Mouse (Mus musculus): Measurements from ENCODE around the gene Sh3bp2. TPM values are rescaled to one million over a fixed set of nuclear protein-coding genes. Genes with fewer than 3 reads are reported as not detected.

Gene Sh3bp2
- polyA plus RNA-seq, 1 experiment from 2014 or later: 16.7 TPM

DNA sequence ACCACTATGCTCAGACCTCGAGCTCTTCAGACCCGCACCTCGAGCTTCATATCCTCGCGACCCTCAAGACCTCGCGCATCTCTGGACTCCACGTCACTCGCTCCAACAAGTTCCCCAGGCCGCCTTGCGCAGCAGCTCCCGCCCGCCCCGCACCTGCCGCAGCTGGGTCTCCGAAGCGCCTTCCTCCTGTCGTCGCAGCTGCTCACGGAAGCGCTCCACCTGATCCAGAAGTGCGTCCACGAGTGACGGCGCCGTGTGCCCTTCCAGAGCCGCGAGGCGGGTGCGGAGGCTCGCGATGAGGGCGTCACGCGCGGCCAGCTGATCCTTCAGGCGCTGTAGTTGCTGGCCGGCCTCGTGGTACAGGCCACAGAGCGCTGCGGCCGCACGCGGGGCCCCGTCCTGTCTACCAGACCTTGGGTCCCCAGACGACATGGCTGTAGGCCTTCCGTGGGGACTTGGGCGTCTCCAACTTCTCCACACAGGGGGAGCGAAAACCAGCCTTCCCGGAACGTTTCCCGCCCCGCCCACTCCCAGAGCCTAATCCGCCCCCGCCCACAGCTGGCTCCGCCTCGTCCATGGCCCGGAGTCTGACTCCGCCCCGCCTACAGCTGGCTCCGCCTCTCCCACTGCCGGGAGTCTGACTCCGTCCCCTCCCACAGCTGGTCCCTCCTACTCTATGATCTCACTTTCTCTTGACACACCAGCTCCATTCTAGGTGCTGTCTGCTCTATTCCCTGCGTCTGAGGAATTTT, 12.0 kb upstream of the Sh3bp2 start, which contains the start of gene Tnip2:
Gene Tnip2, minus strand, starts transcription at position 526 of the 752 bp plus-strand sequence.
- peaks cover 4% of the 10 kb centered on the region; the same call in 1 of the 2 replicates for H3K9me3 ChIP-seq
- H3K27ac ChIP-seq (replicated peaks): no peak within 1 kb of the TSS
- under 1% methylated on average over 63 of the region's 64 CpGs for WGBS

DNA sequence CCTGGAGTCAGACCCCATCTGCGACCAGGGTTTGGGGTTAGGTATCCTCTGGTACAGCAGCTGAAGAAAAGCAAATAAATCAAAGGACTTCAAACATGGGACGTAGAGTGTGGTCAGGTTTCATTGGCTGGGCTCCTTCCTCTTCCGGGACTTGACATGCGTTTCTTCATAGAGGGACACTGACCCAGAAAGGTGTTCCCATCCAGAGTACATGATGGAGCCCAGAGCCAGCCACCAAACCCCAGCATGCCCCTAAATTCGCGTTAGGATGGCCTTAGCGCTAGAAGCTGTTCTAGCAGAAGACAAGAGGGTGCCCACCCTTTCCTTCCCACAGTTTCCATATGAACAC, 11.4 kb upstream of the Sh3bp2 start:
- Histone ChIP-seq H3K4me2 (peak overlapping the region; percentile 90), H3K36me3 (no peaks in the 10 kb centered on the region), H3K4me3 (peak overlapping the region; percentile 59), H3K9me3 (peaks cover under 1% of the 10 kb centered on the region; the same call in 1 of the 2 replicates), H3K4me1 (replicated peaks) (peaks cover 8% of the 10 kb centered on the region), H3K27ac (replicated peaks) (no peak overlapping the region), H3K27me3 (peaks cover 15% of the 10 kb centered on the region), H3K9ac (peak overlapping the region; percentile 41)
- peak; percentile 22; the same call in 1 of the 2 replicates for ATAC-seq (ENCODE audit: low read depth)
- WGBS: 24% methylated on average over 7 of the region's 7 CpGs

More for the DNA sequence above, 12.0 kb upstream of the Sh3bp2 start, which contains the start of gene Tnip2:
- Histone ChIP-seq H3K9ac (peak within 1 kb of the TSS; percentile 74), H3K4me1 (replicated peaks) (peaks cover 8% of the 10 kb centered on the region), H3K4me3 (peak within 1 kb of the TSS; percentile 59), H3K36me3 (no peaks in the 10 kb centered on the region), H3K27me3 (peaks cover 15% of the 10 kb centered on the region), H3K4me2 (peak within 1 kb of the TSS; percentile 90)
- peak; percentile 96 for ATAC-seq (ENCODE audit: low read depth)

DNA sequence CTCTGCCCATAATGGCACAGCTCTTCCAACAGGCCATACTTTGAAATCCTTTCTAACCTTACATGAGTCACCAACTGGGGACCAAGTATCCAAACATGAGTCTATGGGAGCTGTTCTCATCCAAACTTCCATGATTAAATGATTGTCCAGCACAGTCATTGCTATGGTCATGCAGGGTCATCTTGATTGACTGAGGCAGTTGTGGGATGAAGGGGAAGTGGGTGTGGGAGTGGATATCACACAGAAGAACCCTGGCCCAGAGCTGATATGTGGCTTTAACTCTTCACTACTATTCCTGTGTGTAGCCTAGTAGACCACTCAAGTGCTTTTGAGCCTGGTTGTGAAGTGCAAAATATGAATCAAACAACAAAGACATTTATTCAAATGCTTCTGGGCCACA, 10.5 kb upstream of the Sh3bp2 start:
- Histone ChIP-seq H3K4me3 (no peak overlapping the region), H3K4me1 (replicated peaks) (peaks cover 8% of the 10 kb centered on the region), H3K27ac (replicated peaks) (no peak overlapping the region), H3K9me3 (no peaks in the 10 kb centered on the region), H3K4me2 (no peak overlapping the region), H3K27me3 (peaks cover 15% of the 10 kb centered on the region), H3K9ac (no peak overlapping the region), H3K36me3 (no peaks in the 10 kb centered on the region)
- no peak for ATAC-seq (ENCODE audit: low read depth)

DNA sequence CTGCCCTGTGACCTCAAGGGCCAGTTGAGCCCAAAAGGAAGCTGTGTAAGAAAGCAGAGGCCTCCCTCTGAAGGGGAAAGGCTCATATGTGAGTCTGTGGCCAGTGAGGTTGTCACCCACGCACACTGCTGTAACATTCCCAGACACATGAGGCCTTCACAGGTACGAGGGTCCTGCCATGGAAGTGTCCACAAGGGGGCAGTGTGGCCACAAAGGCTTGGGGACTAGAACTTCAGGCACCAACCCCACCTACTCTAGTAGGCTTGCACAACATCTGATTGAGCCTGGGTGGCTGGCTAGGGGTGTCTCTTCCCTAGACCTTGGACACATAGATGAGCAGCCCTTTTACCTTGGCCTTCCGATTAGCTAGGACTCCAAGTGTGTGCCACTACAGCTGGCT, 7.7 kb upstream of the Sh3bp2 start:
- peaks cover 6% of the 10 kb centered on the region for H3K27me3 ChIP-seq
- no peaks in the 10 kb centered on the region for H3K9me3 ChIP-seq
- no peak overlapping the region for H3K27ac ChIP-seq (replicated peaks)
- no peak overlapping the region for H3K9ac ChIP-seq
- H3K4me2 ChIP-seq: no peak overlapping the region
- no peak for ATAC-seq (ENCODE audit: low read depth)
- no peaks in the 10 kb centered on the region for H3K36me3 ChIP-seq
- 24% methylated on average over 3 of the region's 3 CpGs for WGBS
- H3K4me3 ChIP-seq: no peak overlapping the region
- peaks cover 7% of the 10 kb centered on the region for H3K4me1 ChIP-seq (replicated peaks)

DNA sequence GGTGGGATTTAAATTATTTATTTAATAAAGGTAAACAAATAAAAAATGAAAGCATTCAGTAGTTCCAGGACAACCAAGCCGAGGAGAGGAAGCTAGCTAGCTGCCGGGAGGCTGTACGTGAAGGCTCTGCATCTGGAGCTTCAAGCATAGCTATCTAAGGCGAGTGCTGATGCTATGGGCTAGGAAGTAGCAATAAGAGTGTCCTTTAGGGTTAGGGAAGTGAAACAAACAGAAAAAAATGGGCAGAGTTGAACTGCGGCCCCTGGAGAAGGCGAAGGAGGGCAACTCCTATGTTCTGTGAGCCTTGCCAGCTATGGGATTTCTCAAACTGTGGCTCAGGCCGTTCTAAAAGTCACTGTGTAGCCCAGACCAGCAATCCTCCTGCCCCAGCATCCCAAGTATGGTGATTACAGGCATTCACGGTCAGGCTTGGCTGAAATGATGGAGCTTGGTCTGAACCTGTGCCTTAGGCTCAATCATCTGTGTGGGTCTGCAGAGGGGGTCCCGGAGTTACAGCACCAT, 6.2 kb upstream of the Sh3bp2 start:
- Histone ChIP-seq H3K27ac (replicated peaks) (no peak overlapping the region), H3K4me3 (no peak overlapping the region), H3K27me3 (peaks cover 3% of the 10 kb centered on the region; the same call in 1 of the 2 replicates), H3K9me3 (no peaks in the 10 kb centered on the region), H3K9ac (no peak overlapping the region), H3K4me1 (replicated peaks) (no peaks in the 10 kb centered on the region), H3K4me2 (no peak overlapping the region), H3K36me3 (no peaks in the 10 kb centered on the region)
- ATAC-seq (ENCODE audit: low read depth): no peak
- 86% methylated on average over 9 of the region's 9 CpGs for WGBS

DNA sequence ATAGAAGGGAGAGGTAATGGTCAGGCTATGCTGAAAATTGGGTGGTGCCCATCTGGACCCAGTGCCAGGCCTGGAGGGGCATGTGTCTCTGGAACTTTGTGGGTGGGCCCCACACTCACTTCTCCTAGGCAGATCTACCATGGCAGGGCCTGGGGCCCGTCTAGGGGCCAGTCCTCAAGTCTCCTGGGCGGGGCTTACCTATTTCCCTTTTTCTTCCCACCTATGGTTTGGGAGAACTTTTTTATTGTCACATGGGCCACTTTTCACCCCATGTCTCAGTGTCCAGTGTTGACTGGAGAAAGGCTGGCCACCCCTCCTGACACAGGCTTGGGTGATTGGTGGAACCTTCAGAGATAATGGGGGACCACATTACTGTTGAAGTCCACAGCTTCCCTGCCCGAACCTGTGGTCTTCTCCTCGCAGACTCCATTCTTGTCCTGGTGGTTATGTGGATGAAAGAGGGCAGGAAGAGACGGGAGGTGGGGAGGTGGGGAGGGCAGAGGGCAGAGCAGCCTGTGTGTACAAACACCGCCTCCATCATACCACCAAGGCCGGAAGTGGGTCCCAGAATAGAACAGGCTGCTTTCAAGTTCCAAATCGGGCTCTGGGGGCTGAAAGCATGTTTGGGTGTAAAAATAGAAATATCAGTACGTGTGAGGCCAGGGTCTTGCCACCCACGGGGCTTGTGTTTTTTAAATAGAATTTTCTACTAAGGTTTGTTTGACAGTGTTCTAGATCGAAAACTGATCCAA, 5.0 kb upstream of the Sh3bp2 start:
- 77% methylated on average over 11 of the region's 11 CpGs for WGBS
- no peak overlapping the region for H3K4me2 ChIP-seq

DNA sequence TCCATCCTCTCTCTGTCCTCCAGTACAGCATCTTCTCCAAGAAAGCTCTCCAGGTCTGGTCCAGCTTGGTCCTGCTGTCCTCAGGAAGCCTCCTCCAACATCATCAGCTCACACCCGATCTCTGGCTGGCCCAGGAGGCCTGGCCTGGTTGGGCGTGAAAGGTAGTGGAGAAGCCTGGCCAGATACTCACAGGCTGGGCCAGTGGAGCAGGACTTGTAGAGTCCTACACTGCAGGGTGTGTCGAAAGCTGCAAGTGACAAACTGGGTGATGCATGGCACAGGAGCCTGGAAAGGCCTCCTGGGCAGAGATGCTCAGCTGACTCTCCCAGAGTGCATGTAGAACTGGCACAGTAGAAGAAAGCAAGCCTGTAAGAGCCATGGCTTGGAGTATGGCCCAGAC, 4.3 kb upstream of the Sh3bp2 start:
- no peak overlapping the region for H3K4me2 ChIP-seq
- H3K9me3 ChIP-seq: no peaks in the 10 kb centered on the region
- no peaks in the 10 kb centered on the region for H3K36me3 ChIP-seq
- WGBS: 91% methylated on average over 3 of the region's 3 CpGs
- H3K27ac ChIP-seq (replicated peaks): no peak overlapping the region
- ATAC-seq (ENCODE audit: low read depth): no peak
- peaks cover 8% of the 10 kb centered on the region; the same call in 1 of the 2 replicates for H3K4me1 ChIP-seq (replicated peaks)
- peaks cover 6% of the 10 kb centered on the region for H3K27me3 ChIP-seq
- no peak overlapping the region for H3K4me3 ChIP-seq
- H3K9ac ChIP-seq: no peak overlapping the region

More for the DNA sequence above, 5.0 kb upstream of the Sh3bp2 start:
- no peak for ATAC-seq (ENCODE audit: low read depth)
- no peaks in the 10 kb centered on the region for H3K36me3 ChIP-seq
- no peak overlapping the region for H3K4me3 ChIP-seq
- H3K9ac ChIP-seq: no peak overlapping the region
- peaks cover 2% of the 10 kb centered on the region; the same call in 1 of the 2 replicates for H3K4me1 ChIP-seq (replicated peaks)
- H3K9me3 ChIP-seq: no peaks in the 10 kb centered on the region
- H3K27ac ChIP-seq (replicated peaks): no peak overlapping the region
- no peaks in the 10 kb centered on the region; the same call in 1 of the 2 replicates for H3K27me3 ChIP-seq

DNA sequence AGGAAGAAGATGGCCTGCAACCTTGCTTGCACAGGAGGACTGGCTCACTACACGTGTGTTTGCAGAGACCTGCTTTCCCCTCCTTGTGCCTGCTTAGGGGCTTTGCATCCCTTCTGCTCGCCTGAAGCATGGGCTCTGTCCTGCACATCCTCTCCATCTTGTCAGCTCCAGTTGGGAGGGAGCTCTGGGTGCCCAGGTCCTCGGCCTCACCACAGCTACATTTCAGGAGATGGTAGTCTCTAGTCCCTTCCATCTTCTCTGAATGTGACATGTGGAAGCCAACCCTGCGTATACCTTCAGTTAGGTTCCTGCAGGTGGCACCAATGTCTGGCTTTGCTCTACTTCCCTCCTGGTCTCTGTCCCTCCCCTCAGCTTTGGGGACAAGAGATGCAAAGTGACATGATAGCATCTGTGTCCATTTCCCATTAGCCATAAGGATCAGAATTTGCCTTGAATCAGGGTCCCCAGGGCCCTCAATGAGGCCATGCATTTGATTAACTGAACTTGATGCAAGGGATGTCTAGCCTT, 1.6 kb upstream of the Sh3bp2 start:
- ATAC-seq (ENCODE audit: low read depth): no peak
- Histone ChIP-seq H3K27ac (replicated peaks) (no peak overlapping the region), H3K9ac (no peak overlapping the region), H3K4me1 (replicated peaks) (peaks cover 8% of the 10 kb centered on the region; the same call in 1 of the 2 replicates), H3K4me3 (no peak overlapping the region), H3K27me3 (peaks cover 11% of the 10 kb centered on the region), H3K36me3 (no peaks in the 10 kb centered on the region), H3K4me2 (no peak overlapping the region), H3K9me3 (no peaks in the 10 kb centered on the region)
- 55% methylated on average over 4 of the region's 4 CpGs for WGBS

DNA sequence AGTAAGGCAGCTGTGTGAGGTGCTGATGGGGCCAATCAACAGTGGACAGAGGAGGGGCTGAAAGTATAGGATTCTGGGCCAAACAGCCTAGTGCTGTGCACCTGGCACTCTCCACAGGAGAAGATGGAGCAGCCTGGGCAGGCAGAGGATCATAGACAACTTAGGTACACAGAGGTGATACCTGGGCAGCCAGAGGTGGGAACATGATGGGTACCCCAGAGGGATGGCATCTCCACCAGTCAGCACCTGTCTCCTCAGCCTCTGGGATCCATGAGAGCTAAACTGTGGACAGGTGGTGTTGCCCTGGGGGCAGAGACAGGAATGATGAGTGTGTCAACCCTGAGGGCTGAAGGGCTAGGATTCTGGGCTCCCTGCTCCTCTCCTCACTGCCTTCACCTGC, 1.1 kb upstream of the Sh3bp2 start:
- no peak for ATAC-seq (ENCODE audit: low read depth)

DNA sequence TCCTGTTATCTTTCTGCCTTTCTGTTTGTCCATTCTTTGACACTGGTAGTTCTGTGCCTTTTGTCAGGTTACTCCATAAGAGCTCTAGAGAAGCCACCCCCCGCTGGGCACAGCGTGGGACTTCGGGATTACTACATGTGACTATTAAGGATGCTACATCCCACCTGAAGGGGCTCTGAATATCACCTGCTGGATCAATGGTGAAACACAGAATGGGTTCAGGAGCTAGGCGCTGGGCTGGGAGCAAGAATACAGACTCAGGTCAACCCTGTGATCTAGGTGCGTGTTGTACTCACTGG, 788 bp downstream of the Sh3bp2 start:
- H3K9me3 ChIP-seq: no peaks in the 10 kb centered on the region
- no peak overlapping the region for H3K9ac ChIP-seq
- peaks cover 11% of the 10 kb centered on the region for H3K27me3 ChIP-seq
- peak overlapping the region; percentile 65; the same call in 1 of the 2 replicates for H3K4me2 ChIP-seq
- no peak overlapping the region for H3K27ac ChIP-seq (replicated peaks)
- no peaks in the 10 kb centered on the region for H3K36me3 ChIP-seq
- WGBS: 40% methylated on average over 5 of the region's 5 CpGs
- ATAC-seq (ENCODE audit: low read depth): no peak
- H3K4me3 ChIP-seq: no peak overlapping the region
- peaks cover 8% of the 10 kb centered on the region; the same call in 1 of the 2 replicates for H3K4me1 ChIP-seq (replicated peaks)

More for the DNA sequence above, 1.1 kb upstream of the Sh3bp2 start:
- Histone ChIP-seq H3K9ac (no peak overlapping the region), H3K9me3 (no peaks in the 10 kb centered on the region), H3K4me2 (no peak overlapping the region), H3K27ac (replicated peaks) (no peak overlapping the region), H3K4me1 (replicated peaks) (peaks cover 8% of the 10 kb centered on the region; the same call in 1 of the 2 replicates), H3K27me3 (peaks cover 11% of the 10 kb centered on the region), H3K4me3 (no peak overlapping the region), H3K36me3 (no peaks in the 10 kb centered on the region)

DNA sequence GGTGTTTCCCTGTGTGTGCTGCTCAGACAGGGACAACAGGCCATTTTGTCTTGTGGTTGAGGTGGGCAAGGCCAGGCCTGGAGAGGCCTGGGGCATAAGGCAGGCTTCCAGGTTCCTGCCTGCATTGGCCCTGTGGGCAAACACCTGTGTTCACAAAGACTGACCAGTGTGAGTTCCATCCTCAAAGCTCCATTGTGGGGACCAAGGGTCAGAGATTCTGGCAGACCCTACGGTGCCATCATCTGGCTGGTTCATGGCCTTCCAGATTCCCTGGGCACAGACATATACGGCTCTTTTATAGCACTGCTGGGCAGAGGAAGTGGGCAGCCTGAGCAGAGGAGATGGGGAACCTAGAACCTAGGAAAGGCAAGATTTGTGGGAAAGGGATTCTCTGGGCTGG, 1.7 kb downstream of the Sh3bp2 start:
- no peak for ATAC-seq (ENCODE audit: low read depth)
- Histone ChIP-seq H3K4me3 (no peak overlapping the region), H3K9ac (no peak overlapping the region), H3K9me3 (no peaks in the 10 kb centered on the region), H3K27ac (replicated peaks) (no peak overlapping the region), H3K4me1 (replicated peaks) (peaks cover 8% of the 10 kb centered on the region; the same call in 1 of the 2 replicates), H3K27me3 (peaks cover 11% of the 10 kb centered on the region), H3K36me3 (no peaks in the 10 kb centered on the region), H3K4me2 (no peak overlapping the region)
- WGBS: 77% methylated on average over 2 of the region's 2 CpGs

DNA sequence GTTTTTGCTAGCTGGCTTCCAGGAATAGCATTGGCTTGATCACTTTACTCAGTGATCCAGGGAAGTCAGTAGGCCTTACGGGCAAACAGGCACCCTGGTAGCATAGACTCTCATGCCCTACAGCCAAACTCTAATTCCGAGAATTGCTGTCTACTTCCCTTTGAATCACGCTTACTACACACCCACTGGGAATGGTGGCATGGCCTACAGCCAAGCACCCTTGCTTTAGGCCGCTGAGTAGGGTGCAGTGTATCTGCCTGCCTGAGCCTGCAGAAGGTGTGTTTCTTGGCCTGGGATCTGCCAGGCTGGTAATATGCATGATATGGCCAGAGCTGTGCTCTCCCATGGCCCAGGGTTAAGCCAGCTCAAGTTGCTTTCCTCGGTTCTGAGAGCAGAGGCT, 3.1 kb downstream of the Sh3bp2 start:
- no peak overlapping the region for H3K9ac ChIP-seq
- peaks cover 11% of the 10 kb centered on the region for H3K27me3 ChIP-seq
- no peaks in the 10 kb centered on the region for H3K36me3 ChIP-seq
- no peak overlapping the region for H3K4me3 ChIP-seq
- peaks cover 8% of the 10 kb centered on the region; the same call in 1 of the 2 replicates for H3K4me1 ChIP-seq (replicated peaks)
- no peaks in the 10 kb centered on the region for H3K9me3 ChIP-seq
- H3K4me2 ChIP-seq: no peak overlapping the region
- WGBS: 83% methylated on average over 5 of the region's 5 CpGs
- no peak overlapping the region for H3K27ac ChIP-seq (replicated peaks)
- ATAC-seq (ENCODE audit: low read depth): no peak
